Mouse (Mus musculus) ES-CJ7 (cell line): ENCODE measurements around the gene Ovol3.
"Not testable (repeated sequence)": the region's sequence is repeated elsewhere in the genome, so short reads cannot be mapped to it uniquely, and the experiment has no call there.

Experiments used
- DNase-seq: peaks from one replicate; pipeline ENCODE4 v3.0.0; 2011; ENCODE audit warnings: low read depth, low spot score

Gene Ovol3

GRCm38 (mm10) chr7:30224206-30224605 lies 11.3 kb downstream of the Ovol3 start:
- no peak for DNase-seq

- no peak for DNase-seq
Observed at GRCm38 (mm10) chr7:30222205-30222604, 13.3 kb downstream of the Ovol3 start.

GRCm38 (mm10) chr7:30221433-30221832 lies 14.1 kb downstream of the Ovol3 start:
- DNase-seq, result no peak

- DNase-seq, result no peak
Observed at GRCm38 (mm10) chr7:30220008-30220356, 15.5 kb downstream of the Ovol3 start.

GRCm38 (mm10) chr7:30219293-30220007 lies 16.1 kb downstream of the Ovol3 start:
- peak; percentile 92 for DNase-seq

GRCm38 (mm10) chr7:30217277-30217676 lies 18.2 kb downstream of the Ovol3 start:
- DNase-seq, result no peak

GRCm38 (mm10) chr7:30216723-30217151 lies 18.8 kb downstream of the Ovol3 start:
- DNase-seq, result peak; percentile 92

- peak; percentile 78 for DNase-seq
Observed at GRCm38 (mm10) chr7:30215875-30216274, 19.6 kb downstream of the Ovol3 start.

- DNase-seq, result no peak
Observed at GRCm38 (mm10) chr7:30213881-30214280, 21.6 kb downstream of the Ovol3 start.

- DNase-seq, result peak; percentile 62
Observed at GRCm38 (mm10) chr7:30211025-30211424, 24.5 kb downstream of the Ovol3 start.

- not testable (repeated sequence) for DNase-seq
Observed at GRCm38 (mm10) chr7:30206364-30206763, 29.2 kb downstream of the Ovol3 start.

- peak; percentile 69 for DNase-seq
Observed at GRCm38 (mm10) chr7:30205383-30205782, 30.1 kb downstream of the Ovol3 start.

- no peak for DNase-seq
Observed at GRCm38 (mm10) chr7:30204380-30204779, 31.1 kb downstream of the Ovol3 start.

- DNase-seq, result peak; percentile 8
Observed at GRCm38 (mm10) chr7:30202895-30203690, 32.4 kb downstream of the Ovol3 start.

GRCm38 (mm10) chr7:30200661-30201060 lies 34.9 kb downstream of the Ovol3 start:
- DNase-seq, result not testable (repeated sequence)

- DNase-seq, result no peak
Observed at GRCm38 (mm10) chr7:30200200-30200599, 35.3 kb downstream of the Ovol3 start.

- peak; percentile 78 for DNase-seq
Observed at GRCm38 (mm10) chr7:30199498-30200139, 35.9 kb downstream of the Ovol3 start.

GRCm38 (mm10) chr7:30198481-30198971 lies 37.0 kb downstream of the Ovol3 start, which contains the start of gene Capns1:
Gene Capns1 (minus strand): TSS chr7:30198811.
- DNase-seq, result peak; percentile 97

- peak; percentile 96 for DNase-seq
Observed at GRCm38 (mm10) chr7:30197592-30198129, 37.9 kb downstream of the Ovol3 start.

- DNase-seq, result peak; percentile 85
Observed at GRCm38 (mm10) chr7:30196171-30196570, 39.4 kb downstream of the Ovol3 start.

GRCm38 (mm10) chr7:30195461-30195860 lies 40.1 kb downstream of the Ovol3 start:
- DNase-seq, result no peak

GRCm38 (mm10) chr7:30194884-30195283 lies 40.6 kb downstream of the Ovol3 start:
- DNase-seq, result peak; percentile 96
